Mouse (Mus musculus) liver, postnatal 0 days (tissue): ENCODE measurements around the gene Inpp5b. TPM values are rescaled to one million over a fixed set of nuclear protein-coding genes. Genes with fewer than 3 reads are reported as not detected.

Experiments used
- ATAC-seq: fragments of 200-750 bp; cut with Nextera tagmentation; 2 replicates; pipeline ENCODE4 v1.8.0; 2017; ENCODE audit warnings: mild to moderate bottlenecking, moderate library complexity
- DNase-seq: peaks from one replicate; pipeline ENCODE4 v3.0.0-alpha.2; 2016
- H3K27ac ChIP-seq: fragments of 300-500 bp; sonication (generic); 2 replicates; pipeline ENCODE4 v1.5.1; 2014; ENCODE audit warnings: antibody characterized with exemption, moderate library complexity, mild to moderate bottlenecking, low read depth
- H3K27me3 ChIP-seq: fragments of 300-500 bp; sonication (generic); 2 replicates; pipeline ENCODE4 v1.6.1; 2014; ENCODE audit warnings: low read length, control low read depth, mixed read lengths; ENCODE audit not compliant: insufficient read depth
- H3K36me3 ChIP-seq: fragments of 300-500 bp; sonication (generic); replicated peaks from 2 replicates; pipeline ENCODE4 v1.6.1; 2014; ENCODE audit warnings: mild to moderate bottlenecking, control low read depth, low read length, moderate library complexity, mixed read lengths; ENCODE audit not compliant: insufficient read depth
- H3K4me1 ChIP-seq: fragments of 300-500 bp; sonication (generic); 2 replicates; pipeline ENCODE4 v1.6.1; 2014; ENCODE audit warnings: antibody characterized with exemption, mild to moderate bottlenecking, control low read depth; ENCODE audit not compliant: insufficient read depth
- H3K4me2 ChIP-seq: fragments of 300-500 bp; sonication (generic); 2 replicates; pipeline ENCODE4 v1.6.1; 2014; ENCODE audit warnings: low read depth, mild to moderate bottlenecking, low read length, moderate library complexity, mixed read lengths
- H3K4me3 ChIP-seq: fragments of 300-500 bp; sonication (generic); 2 replicates; pipeline ENCODE4 v1.5.1; 2014; ENCODE audit warnings: low read depth, low read length
- H3K9ac ChIP-seq: fragments of 300-500 bp; sonication (generic); replicated peaks from 2 replicates; pipeline ENCODE4 v1.6.1; 2014; ENCODE audit warnings: mild to moderate bottlenecking, moderate library complexity
- H3K9me3 ChIP-seq: fragments of 300-500 bp; sonication (generic); 2 replicates; pipeline ENCODE4 v1.6.1; 2016; ENCODE audit warnings: mild to moderate bottlenecking, control low read depth, low read length, mixed read lengths
- CTCF ChIP-seq: sonication (generic); IDR thresholded peaks from 2 replicates; pipeline ENCODE4 v1.5.1; 2016; ENCODE audit warnings: antibody characterized with exemption, low read depth
- EP300 ChIP-seq: IDR thresholded peaks from 2 replicates; pipeline ENCODE4 v1.6.1; 2016; ENCODE audit warnings: antibody characterized with exemption, low read depth, mild to moderate bottlenecking
- WGBS: fragments of 180-500 bp; shearing (Covaris S2); extraction: QIAGEN DNeasy Blood & Tissue Kit; methylation state at CpG from one replicate; pipeline ENCODE4 v1.1.7; 2014; ENCODE audit not compliant: insufficient replicate concordance; 5-methylcytosine and 5-hydroxymethylcytosine counted together
- polyA plus RNA-seq: library from polyadenylated mRNA; unstranded; fragments of >200 nt; fragmentation: Nextera tagmentation; extraction: Ambion mirVana; gene quantifications from 2 replicates; pipeline ENCODE4 v1.2.1, GENCODE M21; 2015

Inpp5b gene
- polyA plus RNA-seq, 1 experiment from 2014 or later, result 19.5 TPM

GRCm38 (mm10) chr4:124714545-124715481 lies 26.8 kb upstream of the Inpp5b start, which contains the start of gene Sf3a3:
Sf3a3 (plus strand) TSS chr4:124714776.
- peak within 1 kb of the TSS; percentile 61 for H3K27ac ChIP-seq
- peak within 1 kb of the TSS; percentile 87 for H3K4me3 ChIP-seq
- H3K36me3 ChIP-seq, result peaks cover 33% of the 10 kb centered on the region
- TF ChIP-seq EP300 (0 out of 2 replicates have a peak, but pooled peaks have one; percentile 37), CTCF (peak; percentile 94)
- H3K27me3 ChIP-seq, result no peaks in the 10 kb centered on the region
- H3K9ac ChIP-seq, result peak within 1 kb of the TSS; percentile 87
- DNase-seq (peak; percentile 95), ATAC-seq (peak; percentile 90)
- peak within 1 kb of the TSS; percentile 77 for H3K4me2 ChIP-seq
- H3K4me1 ChIP-seq, result peaks cover 16% of the 10 kb centered on the region
- under 1% methylated on average over 56 of the region's 57 CpGs for WGBS
- H3K9me3 ChIP-seq, result no peaks in the 10 kb centered on the region

- no peak for TF ChIP-seq EP300
- no peak for TF ChIP-seq CTCF
- H3K36me3 ChIP-seq, result peaks cover 64% of the 10 kb centered on the region
- 85% methylated on average over 4 of the region's 4 CpGs for WGBS
These were observed 22.5 kb upstream of the Inpp5b start for GRCm38 (mm10) chr4:124719101-124719500.

GRCm38 (mm10) chr4:124726121-124726520 lies 15.5 kb upstream of the Inpp5b start:
- Histone ChIP-seq H3K36me3 (peaks cover 80% of the 10 kb centered on the region), H3K27me3 (no peaks in the 10 kb centered on the region), H3K4me2 (no peak overlapping the region), H3K4me1 (no peaks in the 10 kb centered on the region), H3K9me3 (no peaks in the 10 kb centered on the region), H3K9ac (no peak overlapping the region), H3K27ac (no peak overlapping the region), H3K4me3 (no peak overlapping the region)
- DNase-seq (no peak), ATAC-seq (no peak)
- WGBS, result 86% methylated on average over 6 of the region's 6 CpGs
- TF ChIP-seq EP300, result no peak

More at GRCm38 (mm10) chr4:124719101-124719500, 22.5 kb upstream of the Inpp5b start:
- no peak overlapping the region for H3K4me3 ChIP-seq
- H3K9me3 ChIP-seq, result no peaks in the 10 kb centered on the region
- no peak overlapping the region for H3K27ac ChIP-seq
- no peak overlapping the region for H3K4me2 ChIP-seq
- ATAC-seq, result no peak
- H3K27me3 ChIP-seq, result no peaks in the 10 kb centered on the region
- no peak for DNase-seq
- no peak overlapping the region for H3K9ac ChIP-seq
- peaks cover 6% of the 10 kb centered on the region for H3K4me1 ChIP-seq

GRCm38 (mm10) chr4:124736952-124737351 lies 4.7 kb upstream of the Inpp5b start:
- Histone ChIP-seq H3K27ac (no peak overlapping the region), H3K9ac (no peak overlapping the region), H3K9me3 (no peaks in the 10 kb centered on the region), H3K27me3 (no peaks in the 10 kb centered on the region), H3K4me3 (no peak overlapping the region), H3K4me2 (no peak overlapping the region), H3K36me3 (peaks cover 11% of the 10 kb centered on the region; the same call in 1 of the 2 replicates), H3K4me1 (peaks cover 5% of the 10 kb centered on the region; the same call in 1 of the 2 replicates)
- ATAC-seq (no peak), DNase-seq (no peak)
- TF ChIP-seq CTCF, result no peak
- TF ChIP-seq EP300, result no peak
- WGBS, result 77% methylated on average over 2 of the region's 2 CpGs

GRCm38 (mm10) chr4:124737486-124737885 lies 4.2 kb upstream of the Inpp5b start:
- Histone ChIP-seq H3K9me3 (no peaks in the 10 kb centered on the region), H3K9ac (no peak overlapping the region), H3K4me1 (peaks cover 8% of the 10 kb centered on the region; the same call in 1 of the 2 replicates), H3K4me2 (no peak overlapping the region), H3K27me3 (no peaks in the 10 kb centered on the region), H3K27ac (no peak overlapping the region), H3K36me3 (peaks cover 10% of the 10 kb centered on the region; the same call in 1 of the 2 replicates), H3K4me3 (no peak overlapping the region)
- 68% methylated on average over 5 of the region's 5 CpGs for WGBS
- TF ChIP-seq EP300, result no peak
- TF ChIP-seq CTCF, result no peak
- ATAC-seq (no peak), DNase-seq (no peak)

- Histone ChIP-seq H3K9ac (no peak overlapping the region), H3K27ac (no peak overlapping the region), H3K4me2 (no peak overlapping the region), H3K4me1 (peaks cover 9% of the 10 kb centered on the region; the same call in 1 of the 2 replicates), H3K27me3 (no peaks in the 10 kb centered on the region), H3K36me3 (peaks cover 7% of the 10 kb centered on the region; the same call in 1 of the 2 replicates), H3K9me3 (no peaks in the 10 kb centered on the region), H3K4me3 (no peak overlapping the region)
- TF ChIP-seq CTCF, result peak; percentile 31
- TF ChIP-seq EP300, result no peak
- no peak for DNase-seq
- ATAC-seq, result no peak
- WGBS, result 47% methylated on average over 4 of the region's 4 CpGs
These were observed 3.6 kb upstream of the Inpp5b start for GRCm38 (mm10) chr4:124738013-124738412.
